Mouse (Mus musculus) CD4-positive helper T cell, adult 2 months (primary cell): ENCODE measurements around the gene Zhx3.
A peak's percentile ranks its signal among the peaks of the same experiment; 100 is the strongest.

Experiments used
- DNase-seq: peaks from one replicate; pipeline ENCODE4 v3.0.0-alpha.2; 2012; ENCODE audit warnings: low read depth, missing footprints, low spot score

Gene Zhx3

GRCm38 (mm10) chr2:160882436-160882835, 9.6 kb upstream of the Zhx3 start:
- no peak for DNase-seq

GRCm38 (mm10) chr2:160881462-160882101, 8.8 kb upstream of the Zhx3 start:
- no peak for DNase-seq

GRCm38 (mm10) chr2:160880453-160881195, 7.8 kb upstream of the Zhx3 start, which contains the start of gene Lpin3:
Gene Lpin3, plus strand, starts transcription at chr2:160880670.
- no peak for DNase-seq

GRCm38 (mm10) chr2:160876115-160876514, 3.3 kb upstream of the Zhx3 start:
- DNase-seq: peak; percentile 60

- DNase-seq: no peak
Measured at GRCm38 (mm10) chr2:160874231-160874877, 1.6 kb upstream of the Zhx3 start.

GRCm38 (mm10) chr2:160872395-160872794, 403 bp downstream of the Zhx3 start:
- peak; percentile 81 for DNase-seq

GRCm38 (mm10) chr2:160871310-160871709, 1.5 kb downstream of the Zhx3 start:
- DNase-seq: no peak

GRCm38 (mm10) chr2:160869446-160869845, 3.4 kb downstream of the Zhx3 start:
- DNase-seq: no peak

GRCm38 (mm10) chr2:160865266-160865665, 7.5 kb downstream of the Zhx3 start:
- no peak for DNase-seq

GRCm38 (mm10) chr2:160864112-160864511, 8.7 kb downstream of the Zhx3 start:
- DNase-seq: no peak

- no peak for DNase-seq
Measured at GRCm38 (mm10) chr2:160860363-160860762, 12.4 kb downstream of the Zhx3 start.

- no peak for DNase-seq
Measured at GRCm38 (mm10) chr2:160856359-160857102, 16.3 kb downstream of the Zhx3 start.

- no peak for DNase-seq
Measured at GRCm38 (mm10) chr2:160854687-160855086, 18.1 kb downstream of the Zhx3 start.

- DNase-seq: no peak
Measured at GRCm38 (mm10) chr2:160850360-160850759, 22.4 kb downstream of the Zhx3 start.

GRCm38 (mm10) chr2:160849617-160850240, 23.1 kb downstream of the Zhx3 start:
- no peak for DNase-seq

- no peak for DNase-seq
Measured at GRCm38 (mm10) chr2:160848186-160848585, 24.6 kb downstream of the Zhx3 start.

- DNase-seq: no peak
Measured at GRCm38 (mm10) chr2:160847664-160848063, 25.1 kb downstream of the Zhx3 start.

GRCm38 (mm10) chr2:160840838-160841237, 32.0 kb downstream of the Zhx3 start:
- no peak for DNase-seq

GRCm38 (mm10) chr2:160810802-160811201, 62.0 kb downstream of the Zhx3 start:
- no peak for DNase-seq

- no peak for DNase-seq
Measured at GRCm38 (mm10) chr2:160810376-160810775, 62.4 kb downstream of the Zhx3 start.

- DNase-seq: no peak
Measured at GRCm38 (mm10) chr2:160806091-160806521, 66.7 kb downstream of the Zhx3 start.
